Mouse (Mus musculus) liver, adult 2 months (tissue): ENCODE results near the gene Smoc1.

Source experiments
- CTCF ChIP-seq: fragments of 200-500 bp; IDR thresholded peaks from 2 replicates; pipeline ENCODE4 v1.5.1; 2011; ENCODE audit warnings: low read depth, low read length, control low read depth
- POLR2A ChIP-seq: fragments of 200-500 bp; IDR thresholded peaks from 2 replicates; pipeline ENCODE4 v1.6.1; 2011; ENCODE audit warnings: low read length, control low read depth; ENCODE audit not compliant: insufficient read depth; ENCODE audit errors: extremely low read depth

- TF ChIP-seq POLR2A, result no peak
- TF ChIP-seq CTCF, result no peak
Observed at GRCm38 (mm10) chr12:81166615-81167014, 140.0 kb downstream of the Smoc1 start.
